Mouse (Mus musculus): ENCODE data around the gene Tubg1. TPM values are rescaled to one million over a fixed set of nuclear protein-coding genes. Genes with fewer than 3 reads are reported as not detected.
"Not testable (repeated sequence)": the region's sequence is repeated elsewhere in the genome, so short reads cannot be mapped to it uniquely, and the experiment has no call there.

Tubg1 gene
- polyA plus RNA-seq, 1 experiment from 2014 or later, result 103 TPM

DNA sequence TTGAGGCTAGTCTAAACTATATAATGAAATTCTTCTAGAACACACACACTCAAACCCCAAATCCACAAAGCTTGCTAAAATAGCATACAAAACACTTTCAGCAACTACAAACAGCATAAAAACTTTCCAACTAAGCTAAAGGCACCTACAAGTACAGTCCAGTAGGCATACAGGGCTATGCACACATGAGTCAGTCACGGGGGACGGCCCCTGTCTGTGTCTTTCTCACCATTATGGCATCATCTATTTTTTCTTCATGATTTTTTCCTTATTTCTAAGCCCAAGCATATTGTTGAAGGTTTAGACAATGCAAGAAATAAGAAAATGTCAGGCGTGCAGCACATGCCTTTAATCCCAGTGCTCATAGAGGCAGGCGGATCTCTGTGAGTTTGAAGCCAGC is 8.6 kb upstream of the Tubg1 start:
- no peaks in the 10 kb centered on the region for H3K27me3 ChIP-seq
- 90% methylated on average over 4 of the region's 4 CpGs for WGBS
- ATAC-seq (ENCODE audit: low FRiP score), result no peak
- H3K4me3 ChIP-seq (replicated peaks), result no peak overlapping the region
- no peak overlapping the region for H3K4me2 ChIP-seq
- no peak overlapping the region for H3K9ac ChIP-seq
- 0 out of 2 replicates have a peak, but pooled peaks cover 8% of the 10 kb centered on the region for H3K36me3 ChIP-seq (replicated peaks)
- H3K9me3 ChIP-seq, result no peaks in the 10 kb centered on the region
- no peak overlapping the region for H3K27ac ChIP-seq
- H3K4me1 ChIP-seq, result peaks cover 19% of the 10 kb centered on the region

- Histone ChIP-seq H3K27ac (no peak overlapping the region), H3K4me1 (peaks cover 25% of the 10 kb centered on the region), H3K4me2 (no peak overlapping the region), H3K4me3 (replicated peaks) (no peak overlapping the region), H3K9me3 (no peaks in the 10 kb centered on the region), H3K9ac (no peak overlapping the region), H3K36me3 (replicated peaks) (0 out of 2 replicates have a peak, but pooled peaks cover 8% of the 10 kb centered on the region), H3K27me3 (no peaks in the 10 kb centered on the region)
- 92% methylated on average over 3 of the region's 3 CpGs for WGBS
- no peak for ATAC-seq (ENCODE audit: low FRiP score)
Observed at GRCm38 (mm10) chr11:101112186-101112585, 7.6 kb upstream of the Tubg1 start.

DNA sequence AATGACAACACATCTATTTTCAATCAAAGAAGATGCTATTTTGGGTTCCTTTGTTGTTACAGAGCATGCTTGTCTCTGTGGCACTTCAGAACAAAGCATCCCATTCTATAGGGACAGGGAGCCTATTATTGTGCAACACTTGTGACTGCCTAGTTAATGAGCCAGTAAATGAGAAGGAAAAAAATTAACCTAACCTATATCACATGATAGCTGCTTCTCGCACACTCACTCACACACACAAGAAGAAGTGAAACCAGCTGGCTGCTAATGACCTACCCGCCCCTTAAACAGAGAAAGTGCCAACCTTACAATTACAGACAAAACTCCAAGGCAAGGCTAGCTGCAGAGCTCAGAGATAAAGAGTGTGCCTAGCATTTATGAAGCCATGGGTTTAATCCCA is 4.2 kb upstream of the Tubg1 start:
- Histone ChIP-seq H3K9me3 (no peaks in the 10 kb centered on the region), H3K4me3 (replicated peaks) (no peak overlapping the region), H3K4me2 (peak overlapping the region; percentile 16; the same call in 1 of the 2 replicates), H3K9ac (no peak overlapping the region), H3K27me3 (no peaks in the 10 kb centered on the region), H3K27ac (peak overlapping the region; percentile 73), H3K36me3 (replicated peaks) (0 out of 2 replicates have a peak, but pooled peaks cover 8% of the 10 kb centered on the region), H3K4me1 (peaks cover 38% of the 10 kb centered on the region)
- no peak for ATAC-seq (ENCODE audit: low FRiP score)
- 30% methylated on average over 2 of the region's 2 CpGs for WGBS

DNA sequence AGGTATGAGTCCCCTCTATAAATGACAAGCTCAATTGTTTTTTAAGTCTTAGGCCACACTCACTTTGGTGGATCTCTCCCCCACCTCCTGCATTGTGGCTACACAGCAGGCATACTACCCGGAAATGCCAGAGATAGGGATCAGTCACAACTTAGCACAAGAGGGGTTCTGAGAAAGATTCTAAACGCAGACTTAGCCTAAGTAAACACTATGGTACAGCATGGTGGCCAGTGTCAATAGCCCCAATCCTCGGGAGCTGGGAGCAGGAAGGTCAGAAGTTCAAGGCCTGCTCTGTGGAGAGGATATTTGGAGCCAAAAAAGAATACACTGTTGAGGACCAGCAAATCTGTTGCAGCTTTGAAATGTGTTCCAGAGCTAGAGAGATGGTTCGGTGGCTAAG is 1.6 kb upstream of the Tubg1 start:
- ATAC-seq (ENCODE audit: low FRiP score), result no peak
- H3K4me3 ChIP-seq (replicated peaks), result peak overlapping the region; percentile 87
- H3K4me1 ChIP-seq, result peaks cover 48% of the 10 kb centered on the region
- peaks cover 17% of the 10 kb centered on the region for H3K36me3 ChIP-seq (replicated peaks)
- 58% methylated on average over 4 of the region's 4 CpGs for WGBS
- peak overlapping the region; percentile 92 for H3K9ac ChIP-seq
- H3K9me3 ChIP-seq, result no peaks in the 10 kb centered on the region
- H3K4me2 ChIP-seq, result peak overlapping the region; percentile 97
- no peak overlapping the region for H3K27ac ChIP-seq
- no peaks in the 10 kb centered on the region for H3K27me3 ChIP-seq

- no peaks in the 10 kb centered on the region for H3K9me3 ChIP-seq
- H3K4me3 ChIP-seq (replicated peaks), result peak overlapping the region; percentile 87
- peak; percentile 71 for ATAC-seq (ENCODE audit: low FRiP score)
- peak overlapping the region; percentile 92 for H3K9ac ChIP-seq
- H3K4me1 ChIP-seq, result peaks cover 48% of the 10 kb centered on the region
- 1% methylated on average over 39 of the region's 39 CpGs for WGBS
- no peaks in the 10 kb centered on the region for H3K27me3 ChIP-seq
- H3K4me2 ChIP-seq, result peak overlapping the region; percentile 97
- H3K27ac ChIP-seq, result peak overlapping the region; percentile 91
- peaks cover 23% of the 10 kb centered on the region for H3K36me3 ChIP-seq (replicated peaks)
Observed at GRCm38 (mm10) chr11:101119131-101119760, 492 bp upstream of the Tubg1 start.

GRCm38 (mm10) chr11:101120545-101121188 is 929 bp downstream of the Tubg1 start:
- Histone ChIP-seq H3K4me3 (replicated peaks) (peak overlapping the region; percentile 87), H3K4me2 (peak overlapping the region; percentile 97), H3K36me3 (replicated peaks) (peaks cover 36% of the 10 kb centered on the region), H3K27me3 (no peaks in the 10 kb centered on the region), H3K9ac (peak overlapping the region; percentile 86), H3K27ac (peak overlapping the region; percentile 91), H3K9me3 (no peaks in the 10 kb centered on the region), H3K4me1 (peaks cover 38% of the 10 kb centered on the region)
- 24% methylated on average over 19 of the region's 19 CpGs for WGBS
- no peak for ATAC-seq (ENCODE audit: low FRiP score)

DNA sequence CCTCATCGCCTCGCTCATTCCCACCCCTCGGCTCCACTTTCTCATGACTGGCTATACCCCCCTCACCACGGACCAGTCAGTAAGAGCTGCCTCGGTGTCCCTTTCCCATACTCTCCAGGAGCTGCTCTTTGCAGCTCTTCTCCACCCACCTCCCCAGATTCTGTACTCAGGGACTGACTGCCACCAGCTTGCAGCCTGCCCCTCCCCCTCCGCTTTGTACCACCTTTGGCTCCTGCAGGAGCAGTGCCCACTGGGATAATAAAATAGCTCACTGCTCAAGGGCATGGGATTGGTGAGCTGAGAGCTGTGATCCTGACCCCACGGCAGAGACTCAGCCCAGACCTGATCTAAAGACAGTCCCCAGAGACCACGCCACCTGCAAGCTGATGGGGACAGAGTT is 4.8 kb downstream of the Tubg1 start:
- H3K4me3 ChIP-seq (replicated peaks); ATAC-seq (ENCODE audit: low FRiP score); H3K9me3 ChIP-seq; H3K4me2 ChIP-seq; H3K27ac ChIP-seq; H3K27me3 ChIP-seq; H3K9ac ChIP-seq: not testable (repeated sequence)
- Histone ChIP-seq H3K36me3 (replicated peaks) (peaks cover 53% of the 10 kb centered on the region), H3K4me1 (peaks cover 12% of the 10 kb centered on the region)
- WGBS, result 96% methylated on average over 8 of the region's 8 CpGs

DNA sequence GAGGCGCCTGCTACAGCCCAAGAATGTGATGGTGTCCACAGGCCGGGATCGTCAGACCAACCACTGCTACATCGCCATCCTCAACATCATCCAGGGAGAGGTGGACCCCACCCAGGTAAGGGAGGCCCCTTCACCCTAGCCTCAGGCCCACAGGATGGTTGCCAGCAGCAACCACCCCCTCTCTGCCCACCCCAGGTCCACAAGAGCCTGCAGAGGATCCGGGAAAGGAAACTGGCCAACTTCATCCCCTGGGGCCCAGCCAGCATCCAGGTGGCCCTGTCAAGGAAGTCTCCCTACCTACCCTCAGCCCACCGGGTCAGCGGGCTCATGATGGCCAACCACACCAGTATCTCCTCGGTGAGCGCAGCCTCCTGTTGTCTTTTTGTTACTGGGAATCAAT is 5.3 kb downstream of the Tubg1 start:
- H3K9ac ChIP-seq; H3K27me3 ChIP-seq; H3K4me3 ChIP-seq (replicated peaks); H3K9me3 ChIP-seq; H3K27ac ChIP-seq; H3K4me2 ChIP-seq; ATAC-seq (ENCODE audit: low FRiP score): not testable (repeated sequence)
- H3K36me3 ChIP-seq (replicated peaks), result peaks cover 53% of the 10 kb centered on the region
- H3K4me1 ChIP-seq, result peaks cover 12% of the 10 kb centered on the region
- 99% methylated on average over 9 of the region's 9 CpGs for WGBS

DNA sequence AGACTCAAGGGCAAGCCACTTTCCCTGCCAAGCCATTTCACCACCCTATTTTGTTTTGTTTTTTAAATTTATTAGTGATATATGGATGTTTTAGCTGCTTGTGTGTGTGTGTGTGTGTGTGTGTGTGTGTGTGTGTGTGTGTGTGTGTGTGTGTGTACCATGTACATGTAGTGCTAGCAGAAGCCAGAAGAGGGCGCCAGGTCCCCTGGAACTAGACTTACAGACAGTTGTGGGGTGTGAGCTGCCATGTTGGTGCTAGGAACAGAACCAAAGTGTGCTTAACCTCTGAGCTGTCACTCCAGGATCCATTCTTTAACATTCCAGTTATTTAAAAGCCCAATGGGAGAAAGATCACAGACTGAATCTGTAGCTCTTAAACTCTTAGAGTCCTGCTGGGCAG is 7.3 kb downstream of the Tubg1 start:
- no peak overlapping the region for H3K9ac ChIP-seq
- WGBS, result 92% methylated on average over 1 of the region's 1 CpGs
- 0 out of 2 replicates have a peak, but pooled peaks cover 6% of the 10 kb centered on the region for H3K9me3 ChIP-seq
- peaks cover 49% of the 10 kb centered on the region for H3K36me3 ChIP-seq (replicated peaks)
- no peak overlapping the region for H3K4me2 ChIP-seq
- no peak for ATAC-seq (ENCODE audit: low FRiP score)
- no peak overlapping the region for H3K27ac ChIP-seq
- H3K27me3 ChIP-seq, result no peaks in the 10 kb centered on the region
- H3K4me1 ChIP-seq, result no peaks in the 10 kb centered on the region
- H3K4me3 ChIP-seq (replicated peaks), result no peak overlapping the region

- ATAC-seq (ENCODE audit: low FRiP score), result no peak
- H3K36me3 ChIP-seq (replicated peaks), result peaks cover 29% of the 10 kb centered on the region
- no peak overlapping the region for H3K4me2 ChIP-seq
- H3K4me1 ChIP-seq, result no peaks in the 10 kb centered on the region
- H3K4me3 ChIP-seq (replicated peaks), result no peak overlapping the region
- H3K27ac ChIP-seq, result no peak overlapping the region
- no peak overlapping the region for H3K9ac ChIP-seq
- 0 out of 2 replicates have a peak, but pooled peaks cover 6% of the 10 kb centered on the region for H3K9me3 ChIP-seq
- 89% methylated on average over 11 of the region's 11 CpGs for WGBS
- H3K27me3 ChIP-seq, result no peaks in the 10 kb centered on the region
Observed at GRCm38 (mm10) chr11:101128996-101129577, 9.3 kb downstream of the Tubg1 start.

DNA sequence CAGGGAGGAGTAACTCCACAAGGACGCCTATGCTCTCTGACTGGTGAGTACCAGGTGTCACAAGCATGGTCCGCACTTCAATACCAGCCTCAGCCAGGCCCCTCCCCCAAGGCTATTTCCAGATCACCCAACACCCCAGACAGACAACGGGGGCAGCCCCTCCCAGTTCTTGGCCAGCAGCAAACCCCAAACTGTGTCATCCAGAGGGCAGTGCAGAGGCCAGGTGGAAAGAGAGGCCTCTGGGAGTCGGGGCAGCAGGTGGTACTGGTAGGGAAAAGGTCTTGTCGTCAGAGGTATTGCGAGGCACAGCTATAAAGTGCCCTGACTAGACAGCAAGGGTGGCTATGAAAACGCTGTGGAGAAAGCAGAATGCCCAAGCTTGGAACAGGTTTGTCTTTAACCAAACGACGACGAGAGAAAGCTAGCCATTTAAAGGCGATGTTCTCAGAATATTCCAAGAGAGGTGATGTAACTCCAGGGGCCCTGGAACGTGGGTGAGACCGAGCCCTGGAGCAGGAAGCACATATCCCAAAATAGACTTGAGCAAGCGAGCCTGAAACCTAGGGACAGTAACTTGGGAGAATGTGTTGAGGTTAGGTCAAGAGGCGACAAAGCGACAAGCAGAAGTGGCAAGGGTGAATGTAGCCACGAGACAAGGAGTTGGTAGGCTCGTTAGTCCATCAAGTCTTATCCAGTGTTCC is 10.5 kb downstream of the Tubg1 start:
- Histone ChIP-seq H3K9ac (no peak overlapping the region), H3K36me3 (replicated peaks) (peaks cover 21% of the 10 kb centered on the region), H3K9me3 (0 out of 2 replicates have a peak, but pooled peaks cover 6% of the 10 kb centered on the region), H3K4me1 (no peaks in the 10 kb centered on the region), H3K27ac (no peak overlapping the region), H3K4me3 (replicated peaks) (no peak overlapping the region), H3K27me3 (no peaks in the 10 kb centered on the region), H3K4me2 (no peak overlapping the region)
- no peak for ATAC-seq (ENCODE audit: low FRiP score)
- WGBS, result 56% methylated on average over 18 of the region's 18 CpGs

GRCm38 (mm10) chr11:101131187-101131586 is 11.4 kb downstream of the Tubg1 start:
- no peak overlapping the region for H3K9ac ChIP-seq
- H3K4me2 ChIP-seq, result no peak overlapping the region
- WGBS, result 95% methylated on average over 2 of the region's 2 CpGs
- no peak overlapping the region for H3K4me3 ChIP-seq (replicated peaks)
- ATAC-seq (ENCODE audit: low FRiP score), result no peak
- no peaks in the 10 kb centered on the region for H3K27me3 ChIP-seq
- H3K27ac ChIP-seq, result no peak overlapping the region
- H3K9me3 ChIP-seq, result 0 out of 2 replicates have a peak, but pooled peaks cover 3% of the 10 kb centered on the region
- peaks cover 11% of the 10 kb centered on the region for H3K36me3 ChIP-seq (replicated peaks)
- H3K4me1 ChIP-seq, result no peaks in the 10 kb centered on the region
